Mouse (Mus musculus) heart, adult 2 months (tissue): ENCODE data around the gene Mecom.

Source experiments
- CTCF ChIP-seq: fragments of 200-600 bp; IDR thresholded peaks from 2 replicates; pipeline ENCODE4 v1.8.1; 2022; ENCODE audit warnings: antibody characterized with exemption, mild to moderate bottlenecking, moderate library complexity
- EP300 ChIP-seq: fragments of 200-500 bp; IDR thresholded peaks from 2 replicates; pipeline ENCODE4 v1.6.1; 2011; ENCODE audit warnings: low read depth, low read length, control low read depth; ENCODE audit not compliant: insufficient read depth
- POLR2A ChIP-seq: fragments of 200-500 bp; IDR thresholded peaks from 2 replicates; pipeline ENCODE4 v1.6.1; 2011; ENCODE audit warnings: mild to moderate bottlenecking, low read depth, low read length, control low read depth; ENCODE audit not compliant: insufficient read depth

- TF ChIP-seq POLR2A (no peak), CTCF (no peak), EP300 (no peak)
Observed at GRCm38 (mm10) chr3:30436561-30436960, 111.2 kb downstream of the Mecom start.
